Mouse (Mus musculus) thymus, adult 18-20 months (tissue): ENCODE measurements at regions not wholly inside any gene's neighbourhood (a gene's known extent, or its start where the extent isn't known, plus 50 kb on each side); places are given as distances from the start of the nearest gene placed in this dataset.
A peak's percentile ranks its signal among the peaks of the same experiment; 100 is the strongest.

ENCODE experiments used
- DNase-seq, 2 experiments: peaks; one replicate each; pipeline ENCODE4 v3.0.0; 2022; ENCODE audit warnings: mixed read lengths in 2 of 2

DNA sequence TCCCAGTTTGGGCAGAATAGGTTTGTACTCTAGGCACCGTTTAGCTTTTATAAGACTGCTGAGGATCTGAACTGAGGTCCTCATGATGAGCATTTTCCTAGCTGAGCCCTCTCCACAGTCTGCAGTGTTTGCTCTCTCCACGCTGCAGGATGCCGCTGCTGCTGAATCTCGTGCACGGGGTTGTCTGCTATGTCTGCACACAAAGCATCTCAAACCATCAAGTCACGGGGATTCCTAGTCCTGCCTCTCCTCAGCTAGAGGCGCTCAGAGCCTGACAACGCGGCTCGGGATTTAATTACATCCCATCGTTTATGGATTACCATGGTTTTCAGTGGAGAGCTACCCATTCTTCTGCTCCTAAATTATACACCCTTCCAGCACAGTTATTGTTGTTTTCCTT, 175.6 kb downstream of the Rnf144b start:
- DNase-seq, result no peak

GRCm38 (mm10) chr13:47300486-47300885, 178.0 kb downstream of the Rnf144b start:
- no peak for DNase-seq

- no peak for DNase-seq
Observed at GRCm38 (mm10) chr13:47301070-47301469, 178.6 kb downstream of the Rnf144b start.

DNA sequence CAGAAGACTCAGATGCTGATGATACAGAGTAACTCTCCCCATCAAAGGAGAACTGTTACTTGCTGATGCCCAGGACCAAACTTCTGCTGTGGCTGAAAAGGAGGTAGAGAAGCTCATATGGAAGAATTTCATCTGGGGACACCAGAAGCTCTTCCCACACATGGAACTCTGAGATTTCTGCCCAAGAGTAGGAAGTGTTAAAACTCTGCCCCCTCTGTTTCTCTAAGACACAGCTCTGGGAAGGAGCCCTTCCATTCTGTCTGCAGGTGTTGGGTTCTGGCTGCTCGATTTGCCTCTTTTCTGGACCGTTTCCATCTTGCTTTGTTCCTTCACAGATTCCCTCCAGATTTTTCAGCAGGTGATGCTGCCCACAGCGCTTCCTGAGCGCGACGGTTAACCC, 187.0 kb downstream of the Rnf144b start:
- DNase-seq, result no peak

DNA sequence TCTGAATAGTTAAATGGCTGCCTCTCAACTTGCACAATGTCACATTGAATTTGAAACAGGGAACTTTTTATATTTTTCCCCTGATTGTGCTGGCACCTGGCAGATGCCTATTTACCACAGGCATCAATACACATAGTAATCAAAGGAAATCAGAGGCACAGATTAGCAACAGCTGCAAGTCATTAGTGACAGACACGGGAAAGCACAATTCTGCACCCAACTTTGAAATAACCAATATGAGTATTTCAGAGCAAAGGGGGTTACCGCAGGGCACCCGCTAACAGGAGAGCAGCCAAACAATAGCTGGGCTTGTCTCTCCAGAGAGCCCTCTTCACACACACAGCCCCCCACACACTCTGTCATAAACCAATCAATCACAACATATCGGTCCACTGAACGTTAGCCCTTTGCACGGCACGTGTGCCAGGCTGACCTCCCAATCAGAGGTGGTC, 188.3 kb downstream of the Rnf144b start:
- DNase-seq, result no peak

DNA sequence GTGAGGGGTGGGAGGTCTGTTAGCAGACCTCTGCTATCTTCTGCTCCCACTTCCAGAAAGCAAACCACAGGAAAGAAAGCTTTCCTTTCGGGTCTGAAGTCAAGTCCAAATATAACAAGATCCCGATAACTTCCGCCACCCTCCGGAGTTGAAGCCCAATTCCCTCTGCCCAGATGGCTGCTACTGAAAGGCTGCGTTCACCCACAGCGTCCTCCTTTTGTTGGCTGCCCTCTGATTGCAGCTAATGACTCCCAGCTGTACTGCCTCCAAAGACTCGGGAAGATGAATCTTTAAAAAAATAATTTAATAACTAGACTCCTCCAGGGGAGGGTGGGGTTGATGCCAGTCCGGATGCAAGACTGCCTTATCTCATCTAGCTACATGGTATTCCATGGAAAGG, 197.1 kb downstream of the Rnf144b start:
- no peak for DNase-seq

GRCm38 (mm10) chr13:47321876-47322275, 199.4 kb downstream of the Rnf144b start:
- DNase-seq, result no peak

DNA sequence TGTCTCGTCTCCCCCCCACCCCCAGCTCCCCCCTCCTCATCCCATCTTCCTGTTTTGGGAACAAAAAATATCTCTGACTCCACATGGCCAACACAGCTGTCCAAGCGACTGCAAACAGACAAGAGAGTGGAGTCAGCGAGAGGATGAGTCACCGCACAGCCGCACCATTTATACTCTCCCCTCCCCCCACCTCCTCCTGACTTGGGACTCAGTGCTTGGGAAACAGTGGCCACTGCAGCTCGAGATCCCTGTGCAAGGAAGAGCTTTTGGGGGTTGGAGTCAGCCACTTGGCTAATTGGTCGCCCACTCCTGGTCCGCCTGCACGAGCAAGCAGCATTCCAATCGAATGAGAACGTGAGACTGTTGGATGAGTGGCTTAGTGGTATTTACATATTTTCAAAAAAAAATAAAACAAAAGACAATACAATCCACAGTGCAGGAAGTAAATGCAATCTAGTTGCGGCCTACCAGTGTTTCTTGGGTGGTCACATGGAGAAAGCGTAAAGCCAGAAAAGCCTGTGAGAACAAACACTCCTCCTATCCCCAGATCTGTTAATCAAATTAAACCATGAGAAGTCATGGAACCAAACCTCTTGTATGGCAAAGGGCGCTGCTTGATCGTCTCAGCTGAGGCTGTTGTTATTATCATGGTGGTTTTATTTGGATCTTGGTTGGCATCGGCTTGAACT, 213.7 kb downstream of the Rnf144b start:
- no peak for DNase-seq

GRCm38 (mm10) chr13:47336865-47337441, 214.5 kb downstream of the Rnf144b start:
- DNase-seq, result no peak

GRCm38 (mm10) chr13:47339411-47339810, 217.0 kb downstream of the Rnf144b start:
- DNase-seq, result no peak

GRCm38 (mm10) chr13:47342361-47342760, 219.9 kb downstream of the Rnf144b start:
- DNase-seq, result no peak

GRCm38 (mm10) chr13:47345576-47345975, 223.1 kb downstream of the Rnf144b start:
- no peak for DNase-seq

DNA sequence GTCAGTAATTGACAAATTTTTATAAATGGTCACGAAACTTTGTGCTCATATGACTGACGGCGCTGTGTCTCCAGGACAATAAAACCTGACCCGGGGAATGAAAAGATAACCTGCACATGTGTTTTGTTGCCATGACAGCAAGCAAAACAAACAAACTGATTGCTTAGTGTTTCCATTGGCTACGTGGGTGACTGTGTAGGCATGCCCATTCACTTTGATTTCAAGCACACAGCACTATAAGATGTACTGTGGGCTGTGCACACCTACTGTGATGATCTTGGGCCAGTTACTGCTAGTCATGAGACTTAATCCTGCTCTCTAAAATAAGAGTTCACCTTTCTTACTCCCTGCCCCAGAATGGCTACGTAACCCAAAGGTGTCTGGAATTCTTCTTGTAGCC, 225.4 kb downstream of the Rnf144b start:
- DNase-seq, result no peak

DNA sequence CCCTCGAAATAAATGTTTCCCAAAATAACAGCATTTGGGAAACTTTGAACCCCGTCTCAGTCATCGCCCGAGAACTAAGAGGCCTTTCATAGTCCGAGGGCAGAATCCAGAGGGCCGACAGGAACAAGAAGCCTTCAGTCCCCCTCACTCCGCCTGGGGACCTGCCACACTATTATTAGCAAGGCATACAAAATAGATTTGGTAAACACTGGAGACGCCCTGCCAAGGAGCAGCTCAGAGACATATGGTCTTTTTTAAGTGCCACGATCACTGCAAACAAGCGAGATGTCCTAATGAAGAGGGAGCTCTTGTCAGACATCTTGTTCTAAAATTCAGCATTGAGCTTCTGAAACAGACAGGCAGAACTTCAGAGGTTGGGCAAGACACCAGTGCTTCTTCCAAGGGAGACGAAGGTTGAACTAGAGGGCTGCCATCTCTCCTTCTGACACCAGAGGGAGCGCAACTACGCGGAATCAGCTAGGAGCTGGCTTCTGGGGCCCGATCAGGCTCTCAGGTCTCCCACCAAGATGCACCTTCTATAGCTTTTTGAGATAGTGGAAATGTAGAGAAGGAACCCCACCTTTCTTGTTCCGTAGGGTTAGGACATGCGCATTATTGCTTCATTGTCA, 226.2 kb downstream of the Rnf144b start:
- peak in 1 of 2 experiments; percentile 4 for DNase-seq

DNA sequence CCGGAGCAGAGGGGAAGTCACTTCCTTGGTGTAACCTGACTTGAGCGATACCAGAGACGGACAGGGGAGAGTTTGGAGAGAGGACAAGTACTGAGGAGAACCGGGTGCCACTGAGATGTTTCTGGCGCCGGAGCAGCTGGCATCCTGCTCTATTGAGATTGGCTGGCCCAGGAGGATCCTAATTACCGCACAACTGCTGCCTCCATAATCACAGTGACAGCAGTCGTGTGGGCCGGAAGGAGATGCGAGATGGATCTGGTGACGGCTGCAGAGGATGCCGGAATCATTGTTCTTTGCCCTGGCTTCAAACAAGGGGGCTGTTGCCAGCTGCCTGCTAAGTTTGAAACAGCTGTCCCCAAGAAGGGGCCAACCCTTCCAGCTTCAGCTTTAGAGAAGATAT, 232.0 kb downstream of the Rnf144b start:
- no peak for DNase-seq

DNA sequence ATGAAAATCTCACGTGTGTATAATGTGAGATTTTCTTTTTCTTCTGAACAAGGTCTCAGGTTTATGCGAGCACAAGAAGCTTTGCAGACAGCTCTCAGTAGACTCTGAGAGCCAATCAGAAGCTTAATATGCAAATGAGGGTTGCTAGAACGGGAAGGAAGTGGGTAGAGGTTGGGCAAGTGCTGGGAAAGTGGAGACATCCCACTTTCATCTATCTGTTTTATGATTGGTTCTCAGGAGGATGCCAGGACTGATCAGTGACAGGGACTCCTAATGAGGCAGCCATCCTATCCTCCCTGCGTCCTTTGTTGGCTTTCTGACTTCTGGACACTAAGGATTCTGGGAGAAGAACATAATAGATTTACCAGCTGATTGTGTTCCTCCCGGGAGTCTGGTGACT, 232.7 kb downstream of the Rnf144b start:
- DNase-seq, result no peak

DNA sequence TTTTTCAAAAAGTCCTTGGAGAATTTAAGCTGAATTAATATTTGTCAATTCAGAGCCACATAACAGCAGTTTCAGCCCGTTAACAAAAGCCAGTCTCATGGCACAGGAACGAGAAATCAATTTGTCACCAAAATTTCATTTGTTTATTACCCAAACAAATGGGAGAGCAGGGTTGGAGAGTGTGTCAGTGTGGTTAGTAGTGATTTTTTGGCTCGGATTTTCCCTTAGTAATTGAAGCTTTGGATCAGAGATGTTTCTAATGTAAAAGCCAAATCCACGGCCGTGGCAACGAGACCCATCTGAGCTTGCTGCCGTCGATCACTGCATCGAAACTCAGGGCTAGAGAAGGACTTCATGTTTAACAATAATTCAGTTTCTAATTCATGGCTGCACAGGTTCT, 236.5 kb downstream of the Rnf144b start:
- no peak for DNase-seq

DNA sequence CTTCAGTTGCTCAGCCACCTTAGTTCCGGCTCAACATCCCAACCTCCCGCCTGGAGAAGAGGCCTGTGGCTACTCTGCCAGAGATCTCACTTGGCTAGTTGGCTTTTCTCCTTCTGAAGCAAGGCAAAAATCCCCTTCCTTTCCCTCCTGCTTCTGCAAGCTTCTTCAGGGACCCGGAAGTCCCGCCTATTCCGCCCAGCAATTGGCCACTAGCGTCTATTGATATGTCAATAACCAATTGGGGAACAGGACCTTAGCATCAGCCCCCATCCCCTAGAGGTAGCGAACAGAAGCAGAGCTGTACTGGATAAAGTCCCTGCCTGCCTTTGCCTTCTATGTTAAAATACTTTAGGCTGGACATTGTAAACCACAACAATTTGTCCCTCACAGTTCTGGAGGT, 243.3 kb downstream of the Rnf144b start:
- DNase-seq, result no peak

GRCm38 (mm10) chr13:47368041-47368823, 245.8 kb downstream of the Rnf144b start:
- DNase-seq, result no peak

DNA sequence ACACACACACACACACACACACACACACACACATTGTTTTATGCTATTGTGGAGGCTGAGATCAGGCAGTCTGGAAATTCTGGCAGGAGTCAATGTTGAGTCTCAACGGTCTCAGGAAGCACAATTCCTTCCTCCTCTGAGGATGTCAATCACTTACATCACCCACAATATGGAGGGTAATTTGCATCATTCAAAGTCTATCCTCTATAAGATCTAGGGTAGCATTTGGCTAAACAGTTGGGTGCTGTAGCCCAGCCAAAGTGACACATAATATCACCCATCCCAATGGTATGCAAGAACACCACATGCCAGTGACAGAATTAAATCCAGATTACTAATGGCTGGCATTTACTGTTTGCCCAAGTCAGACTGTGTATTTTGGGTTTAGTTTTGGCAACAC, 252.1 kb downstream of the Rnf144b start:
- no peak for DNase-seq

DNA sequence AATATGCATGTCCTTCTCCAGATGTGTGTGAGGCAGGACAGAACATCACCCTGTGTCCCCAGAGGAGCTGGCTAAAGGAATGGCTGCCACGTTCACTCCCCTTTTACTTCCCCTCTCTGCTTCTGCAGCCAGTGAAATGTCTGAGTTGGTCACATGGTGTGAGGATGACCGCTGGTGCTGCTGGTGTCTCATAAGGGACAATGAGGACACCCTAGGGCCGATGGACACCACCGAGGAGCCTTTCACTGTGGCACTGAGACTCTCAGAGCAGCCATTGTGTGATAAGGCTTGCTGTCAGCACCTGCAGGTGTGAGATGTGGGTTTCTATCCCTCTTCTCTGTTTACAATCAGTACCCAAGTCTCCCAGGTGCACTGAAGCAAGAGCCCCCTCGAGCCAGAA, 268.6 kb downstream of the Rnf144b start:
- DNase-seq, result no peak

- DNase-seq, result no peak
Observed at GRCm38 (mm10) chr13:47397726-47398350, 275.4 kb downstream of the Rnf144b start.

DNA sequence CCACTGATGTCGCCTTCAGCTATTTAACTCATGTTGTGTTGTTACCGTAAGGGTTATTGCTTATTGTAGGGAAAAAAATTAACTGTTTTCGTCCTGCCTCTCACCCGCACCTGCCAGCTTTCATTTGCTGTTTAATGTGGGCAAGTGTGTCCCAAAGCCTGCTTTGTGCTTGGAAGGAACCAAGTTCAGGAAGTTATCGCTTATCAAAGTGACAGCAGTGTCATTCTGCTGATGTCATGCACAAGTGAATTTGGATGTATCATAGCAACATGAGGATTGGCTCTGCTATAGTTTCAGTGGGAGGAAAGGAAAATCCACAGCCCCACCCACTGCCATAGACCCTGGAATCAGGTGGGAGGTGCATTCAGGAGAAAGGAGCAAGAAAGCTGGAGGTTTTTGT, 276.5 kb downstream of the Rnf144b start:
- DNase-seq, result no peak
